Mouse (Mus musculus): ENCODE results near the gene Dip2c. TPM values are rescaled to one million over a fixed set of nuclear protein-coding genes. Genes with fewer than 3 reads are reported as not detected.

Gene Dip2c
- polyA plus RNA-seq, 1 experiment from 2014 or later = 3.9 TPM

GRCm38 (mm10) chr13:9674126-9674525, 397.8 kb downstream of the Dip2c start:
- Histone ChIP-seq H3K36me3 (no peaks in the 10 kb centered on the region), H3K9me3 (no peaks in the 10 kb centered on the region), H3K27me3 (ENCODE audit: insufficient read depth, poor library complexity, severe bottlenecking) (no peaks in the 10 kb centered on the region), H3K4me3 (no peak overlapping the region), H3K4me1 (no peaks in the 10 kb centered on the region), H3K27ac (no peak overlapping the region)
- 96% methylated on average over 1 of the region's 1 CpGs for WGBS
- no peak for DNase-seq (ENCODE audit: low spot score)

DNA sequence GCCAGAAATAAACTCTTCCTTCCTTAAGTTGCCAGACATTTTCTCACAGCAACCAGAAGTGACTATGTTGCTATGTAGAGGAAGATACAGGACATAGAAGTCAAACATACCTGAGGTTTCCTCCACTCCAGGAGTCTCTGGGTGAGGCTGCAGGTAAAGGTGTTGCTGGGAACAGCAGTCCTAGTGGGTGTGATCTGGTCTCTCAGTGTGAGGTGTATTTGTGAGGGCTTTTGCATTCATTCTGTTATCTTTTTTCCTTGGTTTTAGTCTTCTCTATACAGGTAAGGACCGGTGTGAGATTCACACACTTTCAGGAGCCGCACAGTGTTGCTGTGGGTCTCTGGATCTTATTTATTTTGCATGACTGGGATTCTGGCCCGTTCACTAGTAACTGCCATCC, 405.2 kb downstream of the Dip2c start:
- Histone ChIP-seq H3K36me3 (peaks cover 49% of the 10 kb centered on the region), H3K27ac (no peak overlapping the region), H3K4me3 (no peak overlapping the region), H3K4me1 (no peaks in the 10 kb centered on the region), H3K9me3 (no peaks in the 10 kb centered on the region), H3K27me3 (ENCODE audit: insufficient read depth, poor library complexity, severe bottlenecking) (no peaks in the 10 kb centered on the region)
- peak; percentile 9 for DNase-seq (ENCODE audit: low spot score)
- 100% methylated on average over 3 of the region's 3 CpGs for WGBS

DNA sequence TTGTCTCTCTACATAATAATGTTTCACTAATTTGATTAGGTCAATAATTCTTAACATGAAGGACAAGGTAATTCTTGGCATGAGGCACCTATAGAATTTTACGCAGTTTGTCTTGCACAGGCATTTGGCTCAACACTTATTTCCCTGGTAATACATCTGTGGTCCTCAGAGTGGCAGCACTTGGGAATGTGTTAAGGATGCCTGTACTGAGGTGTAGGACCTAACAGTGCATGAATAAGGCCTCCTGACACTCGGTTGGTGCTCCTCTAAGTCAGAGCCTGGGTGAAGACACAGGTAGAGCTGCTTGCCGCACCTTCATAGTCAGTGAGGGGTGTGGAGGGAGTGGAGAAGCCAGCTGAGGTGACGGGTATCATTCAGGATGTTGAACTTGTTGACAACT, 407.0 kb downstream of the Dip2c start:
- peaks cover 67% of the 10 kb centered on the region for H3K36me3 ChIP-seq
- no peaks in the 10 kb centered on the region for H3K9me3 ChIP-seq
- H3K4me1 ChIP-seq = no peaks in the 10 kb centered on the region
- no peak overlapping the region for H3K4me3 ChIP-seq
- no peaks in the 10 kb centered on the region for H3K27me3 ChIP-seq (ENCODE audit: insufficient read depth, poor library complexity, severe bottlenecking)
- WGBS = 91% methylated on average over 4 of the region's 4 CpGs
- no peak overlapping the region for H3K27ac ChIP-seq
- DNase-seq (ENCODE audit: low spot score) = peak; percentile 33

GRCm38 (mm10) chr13:9684153-9684923, 408.0 kb downstream of the Dip2c start:
- WGBS = 91% methylated on average over 11 of the region's 11 CpGs

GRCm38 (mm10) chr13:9686261-9686660, 409.9 kb downstream of the Dip2c start:
- Histone ChIP-seq H3K4me1 (no peaks in the 10 kb centered on the region), H3K9me3 (no peaks in the 10 kb centered on the region), H3K36me3 (peaks cover 94% of the 10 kb centered on the region), H3K4me3 (no peak overlapping the region), H3K27me3 (ENCODE audit: insufficient read depth, poor library complexity, severe bottlenecking) (no peaks in the 10 kb centered on the region), H3K27ac (no peak overlapping the region)
- no peak for DNase-seq (ENCODE audit: low spot score)
- 93% methylated on average over 7 of the region's 7 CpGs for WGBS

More at GRCm38 (mm10) chr13:9684153-9684923, 408.0 kb downstream of the Dip2c start:
- H3K27ac ChIP-seq = no peak overlapping the region
- DNase-seq (ENCODE audit: low spot score) = peak; percentile 66
- H3K9me3 ChIP-seq = no peaks in the 10 kb centered on the region
- H3K27me3 ChIP-seq (ENCODE audit: insufficient read depth, poor library complexity, severe bottlenecking) = no peaks in the 10 kb centered on the region
- H3K4me3 ChIP-seq = no peak overlapping the region
- no peaks in the 10 kb centered on the region for H3K4me1 ChIP-seq
- H3K36me3 ChIP-seq = peaks cover 78% of the 10 kb centered on the region

DNA sequence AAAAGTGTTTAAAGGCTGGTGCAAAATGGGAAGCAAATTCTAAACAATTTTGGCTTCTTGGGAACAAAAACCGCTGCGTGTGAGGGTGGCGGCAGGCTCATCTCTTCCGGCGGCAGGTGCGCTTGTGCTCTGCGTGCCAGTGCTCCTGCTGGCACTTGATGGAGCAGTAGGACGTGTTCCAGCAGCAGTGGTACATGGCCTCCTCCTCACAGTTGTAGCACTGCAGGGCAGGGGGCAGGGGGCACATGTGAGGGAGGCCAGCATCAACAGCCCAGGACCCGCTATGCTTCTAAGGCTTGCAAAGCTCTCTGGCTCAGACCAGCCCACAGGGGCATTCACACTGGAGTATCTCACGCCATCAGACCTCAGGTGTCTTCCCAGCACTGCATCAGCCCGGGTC, 410.4 kb downstream of the Dip2c start:
- 91% methylated on average over 11 of the region's 11 CpGs for WGBS
- DNase-seq (ENCODE audit: low spot score) = no peak
- H3K4me3 ChIP-seq = no peak overlapping the region

DNA sequence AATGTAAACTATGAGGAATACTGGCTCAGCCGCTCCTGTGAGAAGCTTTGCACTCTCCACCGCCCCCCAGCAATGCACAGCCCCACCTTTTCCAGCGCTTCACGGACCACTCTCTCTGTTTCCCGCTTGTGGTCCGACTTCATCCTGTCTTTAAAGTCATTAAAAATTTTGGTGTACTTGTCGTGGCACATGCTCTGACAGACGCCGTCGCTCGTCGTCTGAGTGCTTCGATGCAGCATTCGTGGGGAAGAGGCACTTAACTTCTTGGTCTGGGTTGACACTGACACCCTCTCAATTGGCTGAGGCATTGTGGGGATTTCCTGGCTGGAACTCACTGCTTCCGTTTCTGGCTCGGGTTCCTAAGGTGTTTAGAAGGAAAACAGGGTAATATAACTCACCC, 413.0 kb downstream of the Dip2c start:
- no peaks in the 10 kb centered on the region for H3K9me3 ChIP-seq
- no peak overlapping the region for H3K27ac ChIP-seq
- no peak overlapping the region for H3K4me3 ChIP-seq
- H3K36me3 ChIP-seq = peaks cover 86% of the 10 kb centered on the region
- 88% methylated on average over 16 of the region's 16 CpGs for WGBS
- no peaks in the 10 kb centered on the region for H3K4me1 ChIP-seq
- DNase-seq (ENCODE audit: low spot score) = no peak
- no peaks in the 10 kb centered on the region for H3K27me3 ChIP-seq (ENCODE audit: insufficient read depth, poor library complexity, severe bottlenecking)

More for the DNA sequence above, 410.4 kb downstream of the Dip2c start:
- no peaks in the 10 kb centered on the region for H3K27me3 ChIP-seq (ENCODE audit: insufficient read depth, poor library complexity, severe bottlenecking)
- peaks cover 94% of the 10 kb centered on the region for H3K36me3 ChIP-seq
- no peaks in the 10 kb centered on the region for H3K4me1 ChIP-seq
- H3K9me3 ChIP-seq = no peaks in the 10 kb centered on the region
- no peak overlapping the region for H3K27ac ChIP-seq

DNA sequence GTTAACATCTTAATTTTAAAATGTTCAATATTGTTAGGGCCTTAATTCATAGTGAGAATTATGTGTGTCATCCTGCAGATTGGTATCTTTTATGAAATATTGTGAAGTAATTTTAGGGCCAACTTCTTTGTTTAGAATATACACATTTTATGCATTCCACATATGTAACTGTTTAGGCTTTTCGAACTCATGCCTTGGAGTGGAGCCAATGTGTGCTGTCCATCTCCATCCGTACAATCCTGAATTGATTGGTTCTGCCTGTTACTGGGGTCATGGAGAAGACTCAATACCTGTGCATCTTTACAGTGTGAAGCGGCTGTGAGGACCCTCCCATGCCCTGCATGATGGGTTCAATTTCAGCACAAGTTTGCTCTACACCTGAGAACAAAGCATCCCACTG, 416.5 kb downstream of the Dip2c start:
- Histone ChIP-seq H3K27me3 (ENCODE audit: insufficient read depth, poor library complexity, severe bottlenecking) (no peaks in the 10 kb centered on the region), H3K4me1 (no peaks in the 10 kb centered on the region), H3K27ac (no peak overlapping the region), H3K4me3 (no peak overlapping the region), H3K36me3 (peaks cover 89% of the 10 kb centered on the region), H3K9me3 (no peaks in the 10 kb centered on the region)
- 94% methylated on average over 3 of the region's 3 CpGs for WGBS
- no peak for DNase-seq (ENCODE audit: low spot score)

GRCm38 (mm10) chr13:9694651-9695050, 418.3 kb downstream of the Dip2c start:
- H3K9me3 ChIP-seq = no peaks in the 10 kb centered on the region
- no peak overlapping the region for H3K27ac ChIP-seq
- DNase-seq (ENCODE audit: low spot score) = no peak
- no peaks in the 10 kb centered on the region for H3K27me3 ChIP-seq (ENCODE audit: insufficient read depth, poor library complexity, severe bottlenecking)
- no peak overlapping the region for H3K4me3 ChIP-seq
- peaks cover 78% of the 10 kb centered on the region for H3K36me3 ChIP-seq
- 91% methylated on average over 6 of the region's 6 CpGs for WGBS
- H3K4me1 ChIP-seq = no peaks in the 10 kb centered on the region

DNA sequence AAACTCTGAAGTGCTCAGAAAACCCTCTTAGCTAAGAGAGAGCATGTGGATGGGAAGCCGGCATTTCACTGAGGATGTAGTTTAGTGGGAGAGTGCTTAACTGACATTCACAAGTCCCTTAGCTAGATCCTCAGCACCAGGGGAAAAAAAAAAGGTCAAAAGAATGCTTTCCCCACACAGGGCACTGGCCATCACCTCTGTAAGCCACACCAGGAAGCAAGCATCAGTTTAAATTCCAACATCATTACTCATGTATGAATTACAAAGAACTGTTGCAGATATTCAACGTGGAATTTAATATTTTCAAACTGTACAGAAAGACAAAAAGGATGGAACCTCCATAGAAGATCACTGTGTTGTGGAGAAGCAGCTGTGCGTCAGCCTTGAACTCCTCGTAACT, 419.1 kb downstream of the Dip2c start:
- no peak overlapping the region for H3K27ac ChIP-seq
- H3K4me1 ChIP-seq = 0 out of 2 replicates have a peak, but pooled peaks cover 2% of the 10 kb centered on the region
- 89% methylated on average over 4 of the region's 4 CpGs for WGBS
- H3K27me3 ChIP-seq (ENCODE audit: insufficient read depth, poor library complexity, severe bottlenecking) = no peaks in the 10 kb centered on the region
- H3K4me3 ChIP-seq = no peak overlapping the region
- H3K36me3 ChIP-seq = peaks cover 70% of the 10 kb centered on the region
- no peaks in the 10 kb centered on the region for H3K9me3 ChIP-seq
- DNase-seq (ENCODE audit: low spot score) = no peak

GRCm38 (mm10) chr13:9695809-9696208, 419.5 kb downstream of the Dip2c start:
- Histone ChIP-seq H3K27me3 (ENCODE audit: insufficient read depth, poor library complexity, severe bottlenecking) (no peaks in the 10 kb centered on the region), H3K4me3 (no peak overlapping the region), H3K9me3 (no peaks in the 10 kb centered on the region), H3K27ac (no peak overlapping the region), H3K4me1 (0 out of 2 replicates have a peak, but pooled peaks cover 5% of the 10 kb centered on the region), H3K36me3 (peaks cover 66% of the 10 kb centered on the region)
- no peak for DNase-seq (ENCODE audit: low spot score)

DNA sequence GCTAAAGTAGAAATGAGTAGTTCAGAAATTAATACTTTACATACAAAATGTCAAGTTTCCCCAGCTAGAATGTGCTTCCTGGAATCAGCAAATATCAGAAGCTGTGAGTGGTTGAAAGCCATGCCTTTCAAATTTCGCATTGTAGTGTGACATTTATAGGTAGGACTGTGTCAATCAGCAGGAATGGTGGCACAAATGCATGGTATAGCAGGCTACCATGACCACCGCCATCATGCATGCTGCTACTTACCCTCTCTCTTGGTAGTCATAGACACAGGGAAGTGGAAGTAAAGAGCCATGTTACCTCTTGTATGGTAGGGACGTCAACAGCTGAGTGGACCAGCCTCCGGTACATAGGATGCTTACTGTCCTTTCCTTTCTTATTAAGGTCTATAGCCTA, 421.0 kb downstream of the Dip2c start:
- peaks cover 20% of the 10 kb centered on the region for H3K4me1 ChIP-seq
- 91% methylated on average over 4 of the region's 4 CpGs for WGBS
- H3K36me3 ChIP-seq = peaks cover 54% of the 10 kb centered on the region
- no peak overlapping the region for H3K27ac ChIP-seq
- DNase-seq (ENCODE audit: low spot score) = no peak
- H3K4me3 ChIP-seq = no peak overlapping the region
- no peaks in the 10 kb centered on the region for H3K9me3 ChIP-seq
- no peaks in the 10 kb centered on the region for H3K27me3 ChIP-seq (ENCODE audit: insufficient read depth, poor library complexity, severe bottlenecking)

- no peak overlapping the region for H3K4me3 ChIP-seq
- peaks cover 30% of the 10 kb centered on the region for H3K4me1 ChIP-seq
- no peaks in the 10 kb centered on the region for H3K9me3 ChIP-seq
- 58% methylated on average over 12 of the region's 12 CpGs for WGBS
- H3K36me3 ChIP-seq = peaks cover 11% of the 10 kb centered on the region
- H3K27ac ChIP-seq = no peak overlapping the region
- H3K27me3 ChIP-seq (ENCODE audit: insufficient read depth, poor library complexity, severe bottlenecking) = no peaks in the 10 kb centered on the region
- DNase-seq (ENCODE audit: low spot score) = no peak
Observed at GRCm38 (mm10) chr13:9702615-9703235, 426.4 kb downstream of the Dip2c start.
